Mouse (Mus musculus): Measurements from ENCODE around the gene Fam160a1.

Fam160a1 gene

GRCm38 (mm10) chr3:85827283-85827682 is 10.2 kb upstream of the Fam160a1 start:
- DNase-seq (ENCODE audit: low spot score): no peak

GRCm38 (mm10) chr3:85820839-85821548 is 3.9 kb upstream of the Fam160a1 start:
- no peak for DNase-seq (ENCODE audit: low spot score)

DNA sequence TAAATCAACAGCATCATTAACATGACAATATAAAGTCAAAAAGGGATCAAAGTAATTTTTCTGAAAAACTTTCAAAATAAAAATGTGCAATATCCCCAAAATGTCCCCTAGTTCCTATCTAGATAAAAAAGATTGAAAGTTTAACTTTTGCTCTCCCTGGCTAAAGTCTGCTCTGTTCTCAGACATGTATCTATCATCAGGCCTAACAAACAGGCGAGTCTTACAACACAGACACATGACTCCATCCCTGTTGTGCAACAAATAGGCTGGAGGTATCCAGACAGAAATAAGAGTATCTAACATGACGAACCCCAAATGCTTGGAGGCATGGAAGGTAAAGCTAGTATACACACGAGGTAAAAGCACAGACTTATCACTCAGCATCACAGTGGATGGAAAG is 2.2 kb upstream of the Fam160a1 start:
- no peak for DNase-seq (ENCODE audit: low spot score)

DNA sequence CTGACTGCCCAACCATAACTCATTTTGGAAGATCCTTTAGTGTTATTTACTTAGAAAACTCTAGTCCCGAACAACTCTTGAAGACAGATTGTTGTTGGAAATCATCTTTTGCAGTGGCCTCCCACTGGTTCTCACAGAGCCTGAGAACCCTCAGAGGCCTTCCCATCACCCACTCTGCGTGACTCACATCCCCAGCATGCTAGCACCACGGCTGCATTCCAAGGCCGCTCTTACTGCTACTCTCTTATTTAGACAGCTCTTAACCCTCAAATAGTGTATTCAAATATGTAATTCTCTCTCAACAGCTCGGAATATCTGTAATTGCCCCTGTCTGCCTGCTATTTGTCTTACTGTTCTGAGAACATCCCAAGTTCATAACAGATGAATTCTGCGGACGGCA is 2.9 kb downstream of the Fam160a1 start:
- DNase-seq (ENCODE audit: low spot score): no peak

- no peak for DNase-seq (ENCODE audit: low spot score)
Observed at GRCm38 (mm10) chr3:85813101-85814014, 3.7 kb downstream of the Fam160a1 start.

DNA sequence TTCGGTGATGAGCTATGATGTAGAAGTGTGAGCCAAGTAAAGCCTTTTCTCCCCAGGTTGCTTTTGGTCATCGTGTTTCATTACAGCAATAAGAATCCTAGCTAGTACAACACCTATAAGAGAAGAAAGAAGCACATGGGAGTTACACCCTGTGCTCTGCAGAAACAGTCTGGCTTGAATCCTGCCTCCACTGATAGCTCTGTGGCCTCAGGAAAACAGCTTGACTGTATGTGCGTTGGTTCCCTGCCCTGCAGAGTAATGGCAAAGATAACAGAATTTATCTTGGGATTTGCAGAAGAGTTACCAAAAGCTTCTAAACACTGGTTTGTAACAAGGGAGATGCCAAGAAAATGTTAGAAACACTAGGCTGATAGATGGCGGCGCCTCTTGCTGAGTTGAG is 5.1 kb downstream of the Fam160a1 start:
- DNase-seq (ENCODE audit: low spot score): no peak

DNA sequence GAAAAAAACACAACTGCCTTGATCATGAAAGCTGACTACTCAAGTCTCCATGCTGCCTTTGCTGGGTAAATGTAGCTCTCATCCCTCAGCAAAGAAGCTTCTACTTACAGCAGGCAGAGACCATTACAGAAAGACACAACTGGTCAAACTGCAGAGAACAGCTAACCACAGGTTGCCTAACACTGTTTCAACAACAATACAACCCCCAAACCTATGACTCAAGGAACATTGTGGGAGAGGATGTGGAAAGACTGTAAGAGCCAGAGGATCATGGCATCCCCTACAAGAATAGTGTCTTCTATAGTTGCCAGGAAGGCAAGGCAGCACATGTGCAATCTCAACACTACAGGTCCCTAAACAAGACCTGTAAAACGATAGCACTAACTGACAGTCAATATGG is 23.9 kb downstream of the Fam160a1 start:
- DNase-seq (ENCODE audit: low spot score): no peak

DNA sequence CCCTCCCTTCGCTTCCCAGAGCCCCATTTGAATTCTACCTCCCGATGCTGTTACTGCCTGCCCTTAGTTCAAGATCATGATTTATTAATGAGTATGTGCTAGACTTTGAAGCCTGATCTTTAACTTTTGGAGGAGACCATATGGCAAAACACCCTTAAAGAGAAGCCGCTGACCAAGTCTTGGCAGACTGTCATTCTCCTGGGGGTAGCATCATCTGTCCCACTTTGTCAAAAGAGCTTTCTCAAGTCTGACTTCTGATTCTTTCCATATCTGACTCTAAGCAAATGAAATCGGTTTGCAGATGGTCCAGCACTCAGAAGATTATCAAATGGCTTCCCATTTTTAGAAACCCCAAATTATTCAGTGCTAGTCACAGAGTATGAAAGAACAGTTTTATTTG is 27.3 kb downstream of the Fam160a1 start:
- DNase-seq (ENCODE audit: low spot score): no peak

DNA sequence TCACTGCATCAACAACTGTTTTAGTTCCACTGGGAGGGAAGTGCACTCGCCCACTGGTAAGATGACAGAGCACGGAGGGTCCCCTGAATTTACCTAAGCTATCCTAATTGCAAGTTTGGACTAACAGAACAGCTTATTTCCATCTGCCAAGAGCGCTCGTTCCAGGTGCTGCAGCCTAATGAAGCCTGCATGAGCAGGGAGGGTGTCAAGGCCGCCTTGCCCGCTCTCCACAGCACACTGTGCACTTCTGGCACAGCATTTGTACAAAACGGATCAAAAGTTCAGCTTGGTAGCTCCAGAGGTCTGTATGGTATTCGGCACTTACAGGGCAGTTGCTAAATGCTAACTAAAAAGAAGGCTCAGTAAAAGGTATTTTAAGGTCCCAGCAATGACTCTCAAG is 30.6 kb downstream of the Fam160a1 start:
- no peak for DNase-seq (ENCODE audit: low spot score)

DNA sequence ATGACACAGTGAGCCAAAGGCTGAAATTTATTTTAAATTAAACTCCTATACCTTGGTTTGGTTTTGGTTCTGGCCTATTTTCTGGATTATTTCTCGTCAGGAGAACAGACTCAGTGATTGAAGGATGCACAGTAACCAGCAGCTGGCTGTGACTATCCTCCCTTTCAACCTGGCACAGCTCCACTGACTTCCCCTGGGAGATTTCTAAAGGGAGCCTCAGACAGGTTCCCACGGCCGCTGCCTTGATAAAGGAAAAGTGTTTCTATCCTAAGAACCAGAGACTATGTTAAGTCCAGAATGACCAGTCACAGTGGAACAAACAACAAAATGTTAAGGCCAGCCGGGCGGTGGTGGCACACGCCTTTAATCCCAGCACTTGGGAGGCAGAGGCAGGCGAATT is 36.2 kb downstream of the Fam160a1 start:
- no peak for DNase-seq (ENCODE audit: low spot score)

DNA sequence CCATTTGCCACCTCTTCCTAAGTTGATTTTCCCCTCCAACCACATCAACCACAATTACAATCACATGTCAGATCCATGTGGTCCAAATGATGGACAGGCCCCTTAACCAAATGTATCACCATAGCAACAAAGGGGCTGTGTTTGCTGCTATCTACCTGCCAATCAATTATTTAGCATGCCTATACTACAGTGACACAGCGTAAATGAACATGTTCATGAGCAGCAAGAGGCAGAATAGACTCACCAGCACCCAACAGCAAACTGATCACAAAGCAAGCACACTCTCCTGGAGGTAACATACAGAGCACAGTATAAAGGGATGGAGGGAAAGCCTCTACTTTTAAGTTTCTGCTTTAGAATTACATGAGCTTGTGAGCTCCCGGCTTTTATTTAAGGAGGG is 36.8 kb downstream of the Fam160a1 start:
- no peak for DNase-seq (ENCODE audit: low spot score)

GRCm38 (mm10) chr3:85777841-85778240 is 39.2 kb downstream of the Fam160a1 start:
- no peak for DNase-seq (ENCODE audit: low spot score)

DNA sequence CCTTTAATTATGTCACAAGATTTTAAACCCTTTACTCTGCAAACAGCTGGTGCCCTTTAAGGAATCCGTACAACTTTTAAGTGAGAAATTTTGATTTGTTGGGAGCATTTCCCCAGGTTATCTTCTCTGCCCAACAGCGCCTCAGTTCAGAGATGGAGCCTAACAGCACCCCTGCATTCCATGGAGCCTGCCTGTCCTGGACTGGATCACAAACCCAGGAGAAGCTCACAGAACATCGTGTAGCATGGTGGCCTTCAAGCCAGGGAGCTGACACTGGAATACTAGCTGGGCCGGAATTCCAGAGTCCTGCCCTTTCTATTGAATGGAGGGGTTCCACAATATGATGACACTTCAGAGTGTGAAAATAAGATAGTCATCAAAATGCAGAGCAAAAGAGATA is 39.7 kb downstream of the Fam160a1 start:
- DNase-seq (ENCODE audit: low spot score): no peak

DNA sequence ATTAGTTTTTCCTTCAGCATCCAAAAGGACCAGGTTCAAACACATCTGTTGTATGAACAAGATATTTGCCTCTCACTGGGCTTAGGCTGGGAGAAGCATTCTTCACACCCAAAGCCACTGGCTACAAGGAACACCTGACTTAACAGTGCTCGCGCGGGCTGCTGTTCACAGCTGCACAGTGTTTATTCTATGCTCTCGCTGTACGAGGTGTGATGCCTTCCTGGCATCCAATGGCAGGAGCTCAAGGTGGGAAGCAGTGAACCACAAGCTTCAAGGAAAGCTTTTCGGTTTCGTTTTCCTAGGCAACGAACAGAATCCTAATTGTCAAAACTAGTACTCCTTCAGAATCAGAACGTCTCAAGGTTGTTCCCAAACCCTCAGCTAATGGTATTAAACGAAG is 40.4 kb downstream of the Fam160a1 start:
- DNase-seq (ENCODE audit: low spot score): no peak

DNA sequence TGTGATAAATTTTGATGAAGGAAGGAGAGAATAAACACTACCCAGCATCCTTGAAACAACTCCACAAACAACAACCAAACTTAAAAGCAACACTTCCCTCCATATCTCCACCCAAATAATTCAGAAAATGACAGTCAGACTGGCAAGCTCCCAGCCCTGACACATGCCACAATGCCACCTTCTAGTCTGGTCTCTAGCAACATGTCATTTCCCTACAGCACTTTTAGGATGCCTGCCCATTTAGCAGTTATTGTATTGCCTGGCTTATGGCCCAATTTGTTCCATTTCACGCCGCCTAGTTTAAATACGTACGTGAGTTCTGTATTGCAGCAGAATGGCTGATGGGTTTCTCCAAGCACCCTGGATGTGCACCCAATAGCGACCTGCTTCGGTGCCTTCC is 41.0 kb downstream of the Fam160a1 start:
- no peak for DNase-seq (ENCODE audit: low spot score)

DNA sequence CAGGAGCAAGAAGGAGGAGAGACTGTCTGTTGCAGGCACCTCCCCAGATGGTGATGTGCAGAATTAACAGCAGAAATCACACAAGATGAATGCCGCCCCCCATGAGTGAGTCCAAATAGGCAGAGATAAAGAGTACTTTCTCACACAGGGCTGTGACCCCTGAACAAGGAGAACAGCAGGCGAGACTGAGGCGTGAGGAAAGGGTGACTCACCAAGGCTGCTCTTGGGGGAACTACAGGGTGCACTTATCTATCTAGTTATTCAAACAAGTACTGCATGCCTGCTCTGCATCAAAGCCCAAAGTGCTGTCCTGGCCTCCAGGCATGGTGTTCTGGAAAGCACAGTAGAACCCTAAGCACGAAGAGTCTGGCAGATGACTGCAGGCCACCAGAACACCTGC is 43.2 kb downstream of the Fam160a1 start:
- DNase-seq (ENCODE audit: low spot score): no peak

DNA sequence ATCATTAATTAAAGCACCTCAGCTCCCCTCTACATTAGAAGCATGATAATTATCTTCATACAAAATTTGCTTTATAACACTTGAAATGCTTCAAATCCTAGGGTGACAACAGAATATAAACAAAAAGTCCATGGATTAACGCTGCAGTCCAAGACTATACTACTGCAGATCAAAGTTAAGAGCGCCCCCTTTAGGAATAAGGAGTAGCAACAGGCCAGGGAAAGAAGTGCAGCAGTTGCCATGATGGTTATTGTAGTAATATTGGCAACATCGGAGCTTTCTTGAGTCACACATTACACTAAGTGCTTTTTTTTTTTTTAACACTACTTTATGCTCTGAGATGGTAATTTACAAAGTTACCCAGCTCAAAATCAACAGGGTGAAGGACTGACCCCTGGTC is 43.7 kb downstream of the Fam160a1 start:
- DNase-seq (ENCODE audit: low spot score): no peak

GRCm38 (mm10) chr3:85764937-85765337 is 52.2 kb downstream of the Fam160a1 start:
- no peak for DNase-seq (ENCODE audit: low spot score)

DNA sequence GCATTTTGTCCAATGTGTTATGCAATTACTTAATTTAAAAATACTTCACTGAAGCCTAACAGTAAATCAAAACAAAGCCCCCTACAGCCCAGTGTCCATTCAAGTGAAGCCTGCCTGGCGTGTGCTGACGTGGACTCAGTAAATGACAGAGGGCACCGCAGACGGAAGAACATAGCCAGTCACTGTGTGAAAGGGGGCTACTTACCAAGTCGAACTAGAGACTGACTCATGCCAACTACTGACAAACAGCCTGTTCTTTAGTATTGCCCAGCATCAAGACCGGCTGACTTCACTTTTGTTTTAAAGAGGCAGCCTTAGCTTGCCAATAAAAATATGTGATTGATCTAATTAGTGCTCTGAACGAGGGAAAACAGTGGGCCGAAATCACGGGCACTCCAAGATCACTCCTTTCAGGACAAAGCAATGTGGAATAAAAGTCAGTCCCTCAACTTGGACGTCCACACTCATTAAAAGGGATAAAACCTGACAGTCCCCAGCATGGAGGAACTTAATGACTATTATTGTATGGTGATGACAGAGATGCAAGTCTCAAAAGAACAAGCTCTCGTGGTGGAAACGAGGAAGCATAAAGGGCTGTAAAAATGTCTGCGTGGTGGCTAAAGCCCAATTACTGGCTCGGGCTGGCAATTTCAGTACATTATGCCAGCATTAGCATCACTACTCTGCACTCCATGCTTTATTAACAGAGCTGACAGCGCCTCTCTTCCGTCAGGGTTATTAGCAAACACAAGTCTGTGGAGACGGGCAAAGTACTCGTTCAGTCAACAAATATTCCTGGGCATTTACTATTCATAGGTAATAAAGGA is 52.9 kb downstream of the Fam160a1 start:
- DNase-seq (ENCODE audit: low spot score): no peak

DNA sequence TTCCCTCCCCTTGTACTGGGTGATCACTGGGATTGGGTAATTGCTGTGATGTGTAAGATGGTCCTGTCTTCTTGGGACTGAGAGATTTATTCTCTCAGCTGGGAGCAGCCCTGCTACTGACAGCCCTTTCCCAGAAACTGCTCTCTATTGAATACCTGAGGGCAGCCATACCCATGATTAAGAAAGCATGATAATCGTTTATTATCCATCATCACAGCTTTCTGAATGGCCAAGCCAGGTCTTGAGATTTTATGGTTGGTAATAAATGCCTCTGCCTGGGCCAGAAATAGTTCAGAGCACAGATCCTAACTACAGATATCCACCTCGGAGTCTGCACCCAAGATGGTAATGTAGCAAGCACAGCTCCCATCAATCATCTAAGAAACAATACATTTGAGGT is 59.1 kb downstream of the Fam160a1 start:
- no peak for DNase-seq (ENCODE audit: low spot score)

- DNase-seq (ENCODE audit: low spot score): no peak
Observed at GRCm38 (mm10) chr3:85757435-85757834, 59.7 kb downstream of the Fam160a1 start.

GRCm38 (mm10) chr3:85749348-85749747 is 67.7 kb downstream of the Fam160a1 start:
- DNase-seq (ENCODE audit: low spot score): no peak

GRCm38 (mm10) chr3:85748863-85749262 is 68.2 kb downstream of the Fam160a1 start:
- no peak for DNase-seq (ENCODE audit: low spot score)

Data from MN1 (cell line).